Mouse (Mus musculus) kidney, postnatal 25 days (tissue): ENCODE measurements around the gene Zmynd8.

Source experiments
- DNase-seq, 2 experiments: peaks; one replicate each; pipeline ENCODE4 v3.0.0; 2021; ENCODE audit warnings: mixed read lengths in 2 of 2

Gene Zmynd8

GRCm38 (mm10) chr2:165740982-165741381 lies 157.8 kb downstream of the Zmynd8 start:
- no peak for DNase-seq

- no peak for DNase-seq
Observed at GRCm38 (mm10) chr2:165740381-165740780, 158.4 kb downstream of the Zmynd8 start.

GRCm38 (mm10) chr2:165736297-165736696 lies 162.5 kb downstream of the Zmynd8 start:
- DNase-seq = no peak
